Mouse (Mus musculus): ENCODE data around the gene Lexm. TPM values are rescaled to one million over a fixed set of nuclear protein-coding genes. Genes with fewer than 3 reads are reported as not detected.

The Lexm gene
- polyA plus RNA-seq, 1 experiment from 2014 or later: not detected

GRCm38 (mm10) chr4:106593636-106594035 is 23.4 kb downstream of the Lexm start:
- H3K4me3 ChIP-seq: no peak overlapping the region
- H3K27me3 ChIP-seq (ENCODE audit: poor library complexity, severe bottlenecking): no peaks in the 10 kb centered on the region
- no peak for DNase-seq (ENCODE audit: extremely low spot score, low spot score)
- H3K9me3 ChIP-seq: no peaks in the 10 kb centered on the region
- 66% methylated on average over 7 of the region's 7 CpGs for WGBS
- H3K36me3 ChIP-seq (replicated peaks): peaks cover 32% of the 10 kb centered on the region
- H3K27ac ChIP-seq: no peak overlapping the region
- no peaks in the 10 kb centered on the region for H3K4me1 ChIP-seq

- Histone ChIP-seq H3K27ac (no peak overlapping the region), H3K9me3 (no peaks in the 10 kb centered on the region), H3K36me3 (replicated peaks) (peaks cover 60% of the 10 kb centered on the region), H3K27me3 (ENCODE audit: poor library complexity, severe bottlenecking) (no peaks in the 10 kb centered on the region), H3K4me1 (no peaks in the 10 kb centered on the region), H3K4me3 (no peak overlapping the region)
- DNase-seq (ENCODE audit: extremely low spot score, low spot score): no peak
- WGBS: 87% methylated on average over 9 of the region's 9 CpGs
These were observed 26.2 kb downstream of the Lexm start for GRCm38 (mm10) chr4:106590871-106591270.

- no peaks in the 10 kb centered on the region for H3K9me3 ChIP-seq
- no peak for DNase-seq (ENCODE audit: extremely low spot score, low spot score)
- peaks cover 67% of the 10 kb centered on the region for H3K36me3 ChIP-seq (replicated peaks)
- WGBS: 84% methylated on average over 9 of the region's 9 CpGs
- no peak overlapping the region for H3K27ac ChIP-seq
- no peaks in the 10 kb centered on the region for H3K4me1 ChIP-seq
- H3K27me3 ChIP-seq (ENCODE audit: poor library complexity, severe bottlenecking): no peaks in the 10 kb centered on the region
- no peak overlapping the region for H3K4me3 ChIP-seq
These were observed 26.9 kb downstream of the Lexm start for GRCm38 (mm10) chr4:106590142-106590541.

- H3K4me3 ChIP-seq: no peak overlapping the region
- no peaks in the 10 kb centered on the region for H3K4me1 ChIP-seq
- no peak overlapping the region for H3K27ac ChIP-seq
- 91% methylated on average over 6 of the region's 6 CpGs for WGBS
- no peaks in the 10 kb centered on the region for H3K27me3 ChIP-seq (ENCODE audit: poor library complexity, severe bottlenecking)
- DNase-seq (ENCODE audit: extremely low spot score, low spot score): no peak
- peaks cover 98% of the 10 kb centered on the region for H3K36me3 ChIP-seq (replicated peaks)
- no peaks in the 10 kb centered on the region for H3K9me3 ChIP-seq
These were observed 30.0 kb downstream of the Lexm start for GRCm38 (mm10) chr4:106587075-106587474.

DNA sequence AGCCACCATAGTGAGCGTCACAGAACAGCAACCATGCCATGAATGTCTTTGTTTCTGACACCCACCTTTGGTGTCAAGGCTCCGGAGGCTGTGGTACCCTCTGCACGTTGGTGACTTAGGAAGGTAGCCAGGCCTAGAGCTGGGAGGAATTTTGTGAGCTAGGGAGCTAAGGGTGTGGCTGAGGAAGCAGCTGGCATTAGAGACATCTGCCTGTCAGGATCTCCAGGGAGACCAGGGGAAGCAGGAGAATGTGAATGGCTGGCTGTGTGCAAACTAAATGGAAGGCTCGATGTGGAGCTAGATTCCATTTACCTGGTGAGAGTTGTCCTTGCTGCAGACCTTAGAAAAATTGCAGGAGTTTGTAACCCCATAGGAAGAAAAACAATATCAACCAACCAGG is 32.4 kb downstream of the Lexm start:
- Histone ChIP-seq H3K4me3 (no peak overlapping the region), H3K4me1 (no peaks in the 10 kb centered on the region), H3K27me3 (ENCODE audit: poor library complexity, severe bottlenecking) (no peaks in the 10 kb centered on the region), H3K9me3 (no peaks in the 10 kb centered on the region), H3K27ac (no peak overlapping the region), H3K36me3 (replicated peaks) (peaks cover 100% of the 10 kb centered on the region)
- 94% methylated on average over 4 of the region's 4 CpGs for WGBS
- DNase-seq (ENCODE audit: extremely low spot score, low spot score): no peak

DNA sequence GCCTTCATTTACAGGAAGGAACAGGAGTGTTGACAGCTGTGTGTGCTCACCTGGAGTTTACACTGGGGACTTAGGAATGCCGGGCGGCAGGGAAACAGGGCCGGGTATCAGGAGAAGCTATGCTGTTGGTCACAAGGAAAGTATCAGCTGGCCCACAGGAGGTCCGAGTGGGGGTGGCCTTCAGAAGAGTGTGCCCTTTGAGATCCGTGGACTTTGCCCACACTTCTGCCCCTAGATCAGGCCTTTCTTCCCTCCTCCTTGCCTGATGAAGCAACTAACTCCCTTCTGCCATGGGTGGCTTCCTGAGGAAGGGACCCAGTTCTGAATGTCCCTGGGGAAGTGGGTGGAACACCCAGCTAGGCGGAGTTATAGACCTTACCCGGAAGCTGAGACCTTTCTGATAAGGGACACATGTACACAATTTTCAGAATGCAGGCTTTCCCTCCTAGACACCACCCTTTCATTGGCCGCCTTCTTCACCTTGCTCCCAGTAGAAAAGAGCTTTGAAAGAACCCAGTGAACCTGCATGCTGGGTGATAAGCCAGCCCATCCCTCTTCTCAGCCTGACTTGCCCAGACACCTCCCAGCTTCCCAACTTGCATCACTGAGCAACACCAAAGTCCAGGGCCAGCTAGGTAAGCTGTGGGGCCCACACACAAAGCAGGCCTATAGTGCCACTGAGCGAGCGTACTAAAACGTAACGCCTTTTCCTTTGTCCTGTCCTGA is 34.5 kb downstream of the Lexm start:
- no peak for DNase-seq (ENCODE audit: extremely low spot score, low spot score)
- Histone ChIP-seq H3K9me3 (no peaks in the 10 kb centered on the region), H3K27me3 (ENCODE audit: poor library complexity, severe bottlenecking) (no peaks in the 10 kb centered on the region), H3K4me3 (no peak overlapping the region), H3K27ac (no peak overlapping the region), H3K36me3 (replicated peaks) (peaks cover 100% of the 10 kb centered on the region), H3K4me1 (no peaks in the 10 kb centered on the region)
- WGBS: 93% methylated on average over 12 of the region's 12 CpGs

DNA sequence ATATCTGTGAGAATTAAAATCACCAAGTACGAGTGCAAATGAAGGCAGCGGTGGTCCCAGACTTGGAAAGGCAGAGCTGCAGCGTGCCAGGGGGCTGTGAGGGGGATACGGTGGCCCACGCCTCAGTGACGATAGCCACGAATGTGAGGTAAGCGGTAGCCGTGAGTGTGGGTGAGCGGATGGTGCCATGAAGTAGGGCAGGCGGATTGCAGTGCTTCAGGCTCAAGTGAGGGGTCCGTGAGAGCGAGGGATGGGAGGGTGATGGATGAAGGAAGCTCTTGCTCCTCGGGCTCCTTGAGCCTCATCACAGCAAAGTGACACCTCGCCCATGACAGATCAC is 35.2 kb downstream of the Lexm start:
- DNase-seq (ENCODE audit: extremely low spot score, low spot score): no peak
- Histone ChIP-seq H3K4me3 (no peak overlapping the region), H3K36me3 (replicated peaks) (peaks cover 100% of the 10 kb centered on the region), H3K9me3 (no peaks in the 10 kb centered on the region), H3K27me3 (ENCODE audit: poor library complexity, severe bottlenecking) (no peaks in the 10 kb centered on the region), H3K27ac (no peak overlapping the region), H3K4me1 (no peaks in the 10 kb centered on the region)
- WGBS: 97% methylated on average over 15 of the region's 15 CpGs

DNA sequence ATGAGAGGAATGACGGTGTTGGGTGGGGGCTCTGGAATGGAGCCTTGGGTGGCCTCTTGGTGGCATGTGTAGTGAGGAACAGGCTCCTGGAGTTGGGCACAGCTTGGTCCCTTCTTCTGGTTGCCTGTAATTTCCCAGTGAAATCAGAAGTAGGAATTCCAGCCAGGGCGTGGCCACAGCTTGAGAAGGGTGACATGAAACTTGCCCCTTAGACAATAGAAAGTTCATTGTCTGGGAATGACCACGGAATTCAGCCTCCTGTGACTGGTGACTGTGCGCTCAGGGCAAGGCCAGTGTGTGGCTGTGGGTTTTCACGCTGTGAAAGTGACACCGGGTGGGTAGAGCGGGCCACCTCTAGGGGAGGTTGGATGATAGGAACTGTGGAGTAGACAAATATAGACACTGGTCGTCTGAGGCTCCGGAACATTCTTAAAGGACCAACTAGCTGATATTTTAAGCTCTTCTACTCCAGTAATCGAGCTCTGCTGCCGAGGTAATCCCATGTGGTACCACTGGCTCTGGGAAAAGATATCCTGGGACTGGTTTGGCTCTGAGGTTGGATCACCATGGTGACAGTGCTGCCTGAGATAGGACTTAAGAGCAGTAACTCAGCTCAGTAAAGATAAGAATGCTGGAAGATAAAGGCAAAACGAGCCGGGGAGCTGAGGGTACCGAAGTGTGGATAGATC is 35.7 kb downstream of the Lexm start:
- 92% methylated on average over 14 of the region's 14 CpGs for WGBS
- Histone ChIP-seq H3K27ac (no peak overlapping the region), H3K4me1 (no peaks in the 10 kb centered on the region), H3K4me3 (no peak overlapping the region), H3K36me3 (replicated peaks) (peaks cover 100% of the 10 kb centered on the region), H3K27me3 (ENCODE audit: poor library complexity, severe bottlenecking) (no peaks in the 10 kb centered on the region), H3K9me3 (no peaks in the 10 kb centered on the region)
- DNase-seq (ENCODE audit: extremely low spot score, low spot score): no peak

GRCm38 (mm10) chr4:106577511-106577910 is 39.5 kb downstream of the Lexm start:
- Histone ChIP-seq H3K36me3 (replicated peaks) (peaks cover 100% of the 10 kb centered on the region), H3K27me3 (ENCODE audit: poor library complexity, severe bottlenecking) (no peaks in the 10 kb centered on the region), H3K9me3 (no peaks in the 10 kb centered on the region), H3K4me3 (no peak overlapping the region), H3K27ac (no peak overlapping the region), H3K4me1 (no peaks in the 10 kb centered on the region)
- 88% methylated on average over 7 of the region's 7 CpGs for WGBS
- no peak for DNase-seq (ENCODE audit: extremely low spot score, low spot score)

DNA sequence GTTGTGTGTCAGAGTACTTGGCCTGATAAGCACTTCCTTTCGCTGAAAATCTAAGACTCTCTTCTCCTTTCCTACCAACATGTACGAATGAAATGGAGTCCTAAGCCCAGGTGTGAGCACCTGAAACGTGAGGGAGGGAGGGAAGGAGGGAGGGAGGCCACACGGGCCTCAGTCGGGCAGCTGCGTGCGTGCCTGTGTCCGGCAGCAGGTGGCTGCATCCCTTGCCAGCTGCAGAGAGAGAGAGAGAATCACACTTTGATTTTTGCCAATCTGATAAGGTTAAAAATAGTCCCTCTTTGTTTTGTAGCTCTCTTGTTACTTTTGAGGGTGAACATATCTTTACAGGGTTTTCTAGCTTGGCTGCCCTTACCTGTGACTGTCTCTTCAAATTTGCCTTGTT is 42.0 kb downstream of the Lexm start:
- no peaks in the 10 kb centered on the region for H3K9me3 ChIP-seq
- WGBS: 92% methylated on average over 8 of the region's 8 CpGs
- H3K36me3 ChIP-seq (replicated peaks): peaks cover 100% of the 10 kb centered on the region
- no peaks in the 10 kb centered on the region for H3K27me3 ChIP-seq (ENCODE audit: poor library complexity, severe bottlenecking)
- H3K4me3 ChIP-seq: no peak overlapping the region
- no peak overlapping the region for H3K27ac ChIP-seq
- no peaks in the 10 kb centered on the region for H3K4me1 ChIP-seq
- DNase-seq (ENCODE audit: extremely low spot score, low spot score): no peak

DNA sequence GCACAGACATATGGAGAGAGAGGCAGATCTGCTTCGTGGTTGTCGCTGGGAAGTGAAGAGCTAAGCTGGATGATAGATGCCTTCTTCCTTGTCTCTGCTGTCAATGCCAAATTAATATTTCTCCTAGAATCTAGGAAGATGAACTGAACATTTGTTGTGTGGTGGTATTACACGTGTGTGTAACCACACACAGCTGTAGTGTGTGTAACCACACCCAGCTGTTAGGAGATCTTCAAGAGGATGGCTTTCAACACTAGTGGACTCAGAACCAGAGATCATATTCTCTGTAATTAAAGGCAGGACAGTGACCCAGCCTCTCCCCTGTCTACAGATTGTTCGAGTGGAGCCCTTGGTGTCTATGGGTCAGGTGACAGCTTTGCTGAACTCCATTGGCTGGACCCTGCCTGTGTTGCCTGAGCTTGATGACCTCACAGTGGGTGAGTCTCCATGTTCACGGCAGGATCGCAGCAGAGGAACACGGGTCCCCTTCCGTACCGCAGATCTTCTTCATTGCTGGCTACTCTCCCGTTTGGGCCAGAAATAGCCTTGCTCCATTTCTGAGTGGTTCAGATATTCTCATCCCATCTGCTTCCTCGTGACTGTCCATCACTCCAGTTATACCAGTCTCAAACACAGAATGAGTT is 45.8 kb downstream of the Lexm start:
- Histone ChIP-seq H3K36me3 (replicated peaks) (peaks cover 100% of the 10 kb centered on the region), H3K27me3 (ENCODE audit: poor library complexity, severe bottlenecking) (no peaks in the 10 kb centered on the region), H3K4me3 (no peak overlapping the region), H3K9me3 (no peaks in the 10 kb centered on the region), H3K27ac (no peak overlapping the region), H3K4me1 (no peaks in the 10 kb centered on the region)
- WGBS: 92% methylated on average over 11 of the region's 11 CpGs
- no peak for DNase-seq (ENCODE audit: extremely low spot score, low spot score)

GRCm38 (mm10) chr4:106569680-106570079 is 47.4 kb downstream of the Lexm start:
- H3K9me3 ChIP-seq: no peaks in the 10 kb centered on the region
- peaks cover 100% of the 10 kb centered on the region for H3K36me3 ChIP-seq (replicated peaks)
- no peak for DNase-seq (ENCODE audit: extremely low spot score, low spot score)
- no peaks in the 10 kb centered on the region for H3K27me3 ChIP-seq (ENCODE audit: poor library complexity, severe bottlenecking)
- H3K27ac ChIP-seq: no peak overlapping the region
- H3K4me3 ChIP-seq: no peak overlapping the region
- H3K4me1 ChIP-seq: no peaks in the 10 kb centered on the region; the same call in 1 of the 2 replicates
- WGBS: 93% methylated on average over 4 of the region's 4 CpGs

GRCm38 (mm10) chr4:106564161-106564560 is 52.9 kb downstream of the Lexm start:
- H3K4me3 ChIP-seq: no peak overlapping the region
- DNase-seq (ENCODE audit: extremely low spot score, low spot score): no peak
- H3K9me3 ChIP-seq: no peaks in the 10 kb centered on the region
- peaks cover 46% of the 10 kb centered on the region for H3K4me1 ChIP-seq
- 94% methylated on average over 11 of the region's 11 CpGs for WGBS
- no peaks in the 10 kb centered on the region; the same call in 1 of the 2 replicates for H3K27me3 ChIP-seq (ENCODE audit: poor library complexity, severe bottlenecking)
- H3K27ac ChIP-seq: no peak overlapping the region
- H3K36me3 ChIP-seq (replicated peaks): peaks cover 71% of the 10 kb centered on the region

Data from forebrain, embryonic 10.5 days (tissue).